Mouse (Mus musculus): Measurements from ENCODE around the gene Gbe1.

Gene Gbe1

DNA sequence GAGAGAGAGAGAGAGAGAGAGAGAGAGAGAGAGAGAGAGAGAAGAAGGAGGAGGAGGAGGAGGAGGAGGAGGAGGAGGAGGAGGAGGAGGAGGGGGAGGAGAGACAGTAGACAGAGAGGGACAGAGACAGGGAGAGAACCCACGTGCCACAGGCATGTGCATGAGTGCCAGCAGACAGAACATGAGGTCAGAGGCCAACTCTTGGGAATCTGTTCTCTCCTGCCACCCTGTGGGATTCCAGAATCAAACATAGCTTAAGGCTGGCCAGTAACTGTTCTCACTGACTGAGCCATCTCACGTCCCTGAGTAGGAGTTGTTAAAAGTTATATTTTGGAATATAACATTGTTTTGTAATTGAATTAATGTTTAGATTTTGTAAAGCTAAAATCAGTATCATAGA is 39.3 kb downstream of the Gbe1 start:
- no peak for DNase-seq (ENCODE audit: low read depth)

DNA sequence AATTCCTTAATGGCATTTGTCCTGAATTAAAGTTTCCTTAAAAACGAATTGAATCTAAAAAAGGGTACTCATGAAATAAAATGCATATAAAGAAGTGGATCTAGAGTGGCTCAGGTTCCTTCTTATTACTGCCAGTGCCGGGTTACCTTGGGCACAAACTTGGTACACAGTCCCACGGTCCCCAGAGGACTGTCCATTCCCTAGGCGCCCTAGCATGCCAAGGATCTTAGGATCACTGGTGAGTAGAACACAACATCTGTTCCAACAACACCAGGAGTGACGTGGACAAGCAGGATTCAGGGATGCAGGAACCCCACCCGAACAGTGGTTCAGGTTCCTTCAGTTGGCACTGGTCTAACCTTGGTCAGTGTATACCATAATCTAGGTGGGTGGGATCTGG is 44.6 kb downstream of the Gbe1 start:
- DNase-seq (ENCODE audit: low read depth): no peak

DNA sequence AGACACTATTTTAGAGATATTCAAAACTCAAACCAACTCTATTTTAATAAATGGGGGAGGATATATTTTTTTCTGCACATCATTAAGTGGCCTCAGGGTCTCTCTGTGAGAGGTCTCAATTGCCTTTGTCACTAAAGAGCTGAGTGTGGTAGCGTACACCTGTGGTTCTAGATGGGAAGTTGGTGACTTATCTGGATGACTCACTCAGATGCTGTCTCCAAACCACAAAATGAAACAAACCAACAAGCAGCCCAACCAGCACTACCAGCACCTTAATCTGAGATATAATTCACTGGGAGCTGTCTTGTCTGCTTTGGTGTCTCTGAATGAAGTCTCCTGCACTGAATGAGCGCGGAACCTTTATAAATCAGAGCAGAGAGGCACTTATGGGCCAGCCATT is 51.5 kb downstream of the Gbe1 start:
- peak; percentile 25 for DNase-seq (ENCODE audit: low read depth)

DNA sequence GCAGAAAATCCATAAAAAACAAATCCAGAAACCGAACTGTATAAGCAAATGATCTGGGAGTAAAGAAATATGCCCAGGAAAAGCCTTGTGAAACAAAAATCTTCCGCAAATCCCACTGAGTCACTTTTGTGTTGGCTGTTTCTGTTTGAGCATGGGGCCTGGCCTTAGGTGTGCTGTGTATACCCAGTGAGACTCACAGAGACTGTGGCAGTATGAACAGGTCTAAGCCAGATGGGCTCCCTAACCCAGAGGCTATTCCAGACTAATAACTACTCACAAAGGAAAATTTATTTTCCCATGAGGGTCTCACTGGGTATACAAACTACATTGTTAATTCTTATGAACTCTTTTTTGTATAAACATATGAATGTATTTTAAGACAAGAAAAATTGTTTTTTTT is 67.3 kb downstream of the Gbe1 start:
- no peak for DNase-seq (ENCODE audit: low read depth)

DNA sequence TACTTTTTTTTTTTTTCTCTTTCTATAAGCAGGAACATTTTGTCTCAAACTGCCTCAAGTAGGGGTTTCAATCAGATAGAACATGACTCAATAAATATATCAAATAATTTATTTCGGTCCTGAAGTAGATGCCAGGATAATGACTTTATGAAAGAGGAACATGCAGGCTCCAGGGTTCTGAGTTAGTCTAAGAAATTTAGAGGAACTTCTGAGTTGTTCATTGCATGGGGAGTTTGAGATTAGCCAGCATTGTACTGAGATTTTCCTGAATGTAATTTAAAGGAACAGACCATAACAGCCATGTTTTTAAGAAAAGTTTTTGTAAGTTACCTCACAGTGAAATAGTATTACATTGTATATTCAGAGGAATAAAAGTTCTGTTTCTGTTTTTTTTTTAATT is 71.7 kb downstream of the Gbe1 start:
- no peak for DNase-seq (ENCODE audit: low read depth)

DNA sequence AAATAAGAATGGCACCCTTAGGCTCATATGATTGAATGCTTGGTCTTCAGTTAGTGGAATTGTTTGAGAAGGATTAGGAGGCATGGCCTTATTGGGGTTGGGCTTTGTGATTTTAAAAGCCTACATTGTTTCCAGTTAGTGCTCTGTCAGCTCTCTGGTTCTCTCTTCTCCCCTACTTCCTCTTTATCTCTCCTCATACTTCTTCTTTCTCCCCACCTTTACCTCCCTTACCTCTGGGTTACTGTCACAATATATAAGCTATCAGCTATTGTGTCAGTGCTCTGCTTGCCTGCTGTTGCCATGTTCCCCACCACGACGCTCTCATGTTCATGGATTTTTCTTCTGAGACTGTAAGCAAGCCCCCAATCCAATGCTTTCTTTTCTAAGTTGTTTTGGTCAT is 73.6 kb downstream of the Gbe1 start:
- DNase-seq (ENCODE audit: low read depth): no peak

DNA sequence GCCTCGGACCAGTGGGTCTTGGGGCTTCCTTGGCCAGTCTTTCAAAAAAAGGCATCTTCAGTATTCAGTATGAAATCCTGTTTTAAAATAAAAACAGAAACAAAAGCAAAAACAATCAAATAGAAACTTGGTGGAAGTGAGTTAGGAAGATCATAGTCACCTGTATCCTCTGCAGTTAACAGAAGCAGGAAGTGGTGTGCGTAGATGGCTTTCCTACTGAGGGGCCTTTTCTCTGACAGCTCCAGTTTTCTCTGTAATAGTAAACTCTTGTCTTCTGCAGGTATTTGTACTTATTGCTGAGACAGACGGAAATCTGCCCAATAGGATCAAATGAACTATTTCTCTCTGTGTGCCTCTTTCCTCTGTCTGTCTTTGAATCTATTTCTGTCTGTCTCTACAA is 81.5 kb downstream of the Gbe1 start:
- no peak for DNase-seq (ENCODE audit: low read depth)

DNA sequence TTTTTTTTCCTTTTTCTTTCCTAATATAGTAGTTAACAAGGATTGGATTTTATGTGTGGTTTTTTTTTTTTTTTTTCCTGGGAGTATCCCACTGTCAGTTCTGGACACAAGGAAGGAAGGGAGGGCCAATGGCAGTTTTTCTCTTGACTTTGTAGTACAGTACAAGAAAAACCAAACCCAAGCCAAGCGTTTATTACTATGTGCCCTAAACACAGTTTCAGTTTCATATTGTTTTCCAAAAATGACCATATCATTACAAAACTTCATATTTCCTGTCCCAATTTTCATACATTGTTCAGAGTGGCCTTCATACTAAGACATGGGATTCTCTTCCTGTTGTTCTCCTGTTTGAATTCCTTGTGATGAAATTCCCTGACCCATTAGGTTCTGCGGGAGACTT is 94.0 kb downstream of the Gbe1 start:
- DNase-seq (ENCODE audit: low read depth): peak; percentile 3

DNA sequence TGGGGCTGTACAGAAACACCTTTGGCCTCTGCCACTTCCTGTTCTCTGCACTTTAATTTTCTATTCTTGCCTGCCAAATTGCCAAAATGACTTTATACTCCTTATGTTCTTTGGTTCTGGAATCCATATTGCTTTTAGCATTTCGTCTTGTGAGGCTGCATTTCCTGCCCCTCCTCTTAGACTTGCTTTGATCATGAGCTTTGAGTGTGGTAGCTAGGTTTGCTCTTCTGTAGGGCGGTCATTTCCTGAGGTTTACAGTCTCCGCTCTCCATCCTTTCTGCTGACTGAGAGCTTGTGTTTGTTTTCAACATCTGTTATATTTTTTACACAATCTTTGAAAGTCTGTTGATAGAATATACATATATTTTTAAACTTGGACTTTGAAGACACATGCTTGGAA is 107.3 kb downstream of the Gbe1 start:
- DNase-seq (ENCODE audit: low read depth): peak; percentile 5

DNA sequence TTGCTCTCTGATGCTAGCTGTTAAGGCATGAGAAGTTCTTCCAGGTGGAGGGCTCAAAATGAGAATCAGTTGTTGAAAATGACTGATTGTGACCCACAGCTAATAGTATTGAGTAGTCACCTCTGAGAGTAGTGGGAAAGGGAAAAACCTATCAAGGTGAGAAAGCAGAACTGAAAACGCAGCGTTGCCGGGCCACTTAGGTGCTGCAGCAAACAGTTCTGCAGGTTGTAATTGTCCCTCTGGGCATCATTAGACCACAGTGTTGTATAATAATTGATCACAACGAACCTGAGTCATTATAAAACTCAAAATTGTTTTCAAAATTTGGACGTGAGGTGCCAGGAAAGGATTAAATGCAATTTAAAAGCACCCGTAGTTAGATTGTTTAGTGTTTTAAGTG is 135.8 kb downstream of the Gbe1 start:
- no peak for DNase-seq (ENCODE audit: low read depth)

DNA sequence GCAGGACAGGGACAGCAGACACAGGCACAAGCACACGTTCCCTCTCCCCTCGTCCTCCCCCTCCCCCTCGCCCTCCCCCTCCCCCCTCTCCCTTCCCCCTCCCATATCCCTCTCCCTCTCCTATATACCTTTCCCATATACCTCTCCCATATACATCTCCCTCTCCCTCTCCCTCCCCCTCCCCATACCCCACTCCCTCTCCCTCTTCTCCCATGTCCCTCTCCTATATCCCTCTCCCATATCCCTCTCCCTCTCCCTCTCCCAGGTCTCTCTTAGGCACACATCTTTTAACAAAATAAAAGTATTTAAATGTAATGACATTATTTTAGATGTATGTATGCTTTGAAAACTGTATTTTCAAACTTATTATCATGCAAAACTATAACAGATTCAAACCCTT is 161.8 kb downstream of the Gbe1 start:
- DNase-seq (ENCODE audit: low read depth): no peak

DNA sequence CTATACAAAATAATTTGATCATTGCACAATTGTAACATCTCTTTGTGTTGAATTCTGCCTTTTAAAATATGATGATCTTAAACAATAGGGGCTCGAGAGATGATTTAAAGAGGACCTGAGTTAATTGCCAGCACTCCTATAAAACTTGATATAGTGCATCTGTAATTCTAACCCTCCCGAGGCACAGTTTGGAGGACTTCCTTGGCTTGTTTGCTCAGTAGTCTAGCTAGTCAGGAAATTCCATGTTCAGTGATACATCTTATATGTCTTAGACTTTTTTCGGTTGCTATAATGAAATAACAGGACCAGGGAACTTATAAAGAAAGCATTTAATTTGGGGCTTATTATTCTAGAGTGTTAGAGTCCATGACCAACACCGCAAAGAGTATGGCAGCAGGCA is 162.4 kb downstream of the Gbe1 start:
- no peak for DNase-seq (ENCODE audit: low read depth)

DNA sequence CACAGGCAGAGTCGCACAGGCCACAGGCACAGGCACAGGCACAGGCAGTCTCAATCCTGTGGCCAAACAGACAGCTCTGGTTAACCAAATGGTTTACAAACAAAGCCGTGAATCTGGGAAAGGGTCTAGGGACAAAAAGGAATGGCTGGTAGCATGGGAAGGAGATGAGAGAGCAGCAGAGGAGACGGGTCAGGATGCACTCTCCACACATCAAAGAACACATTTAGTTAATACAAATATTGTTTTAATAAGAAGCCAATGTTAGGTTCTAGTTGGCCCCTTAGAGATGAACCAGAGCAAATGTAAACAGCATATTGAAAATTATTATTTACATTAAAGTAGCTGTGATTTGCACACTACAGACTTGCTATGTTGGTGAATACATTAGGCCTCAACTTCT is 166.7 kb downstream of the Gbe1 start:
- no peak for DNase-seq (ENCODE audit: low read depth)

DNA sequence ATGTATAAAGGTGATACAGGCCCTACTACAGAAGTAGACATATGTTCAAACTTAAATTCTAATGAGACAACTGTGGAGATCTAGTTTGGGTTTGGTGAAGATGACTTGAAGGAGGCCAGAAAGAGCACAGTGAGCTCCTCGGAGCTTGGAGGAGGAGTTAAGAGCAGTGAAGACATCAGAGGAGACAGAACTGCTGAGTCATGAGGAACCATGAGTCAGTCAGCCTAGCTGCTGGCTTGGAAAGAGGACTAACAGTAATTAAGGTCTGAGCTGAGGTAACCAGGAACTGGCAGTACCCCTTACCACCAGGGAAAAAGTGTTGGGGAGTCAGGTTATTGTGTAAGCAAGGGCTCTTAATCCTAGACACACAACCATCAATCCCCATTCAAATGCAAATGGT is 192.7 kb downstream of the Gbe1 start:
- DNase-seq (ENCODE audit: low read depth): no peak

DNA sequence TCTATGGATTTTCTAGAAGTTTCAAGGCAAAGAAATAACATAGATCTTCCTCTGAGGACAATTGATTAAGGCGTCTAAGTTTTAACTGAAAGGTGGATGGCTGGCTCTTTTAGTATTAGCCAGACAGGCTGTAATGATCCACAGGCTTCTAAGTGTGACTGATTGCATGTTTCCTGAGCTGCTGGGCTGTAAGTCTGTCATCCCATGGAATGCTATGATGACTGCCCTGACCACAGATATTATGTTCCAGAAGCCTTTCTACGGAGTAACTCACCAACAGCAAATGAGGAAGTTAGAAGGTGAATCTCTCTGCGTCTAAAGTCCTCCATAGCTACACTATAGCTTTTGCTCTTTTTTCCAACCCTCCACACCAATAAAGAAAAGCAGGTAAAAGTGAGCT is 197.2 kb downstream of the Gbe1 start:
- DNase-seq (ENCODE audit: low read depth): no peak

DNA sequence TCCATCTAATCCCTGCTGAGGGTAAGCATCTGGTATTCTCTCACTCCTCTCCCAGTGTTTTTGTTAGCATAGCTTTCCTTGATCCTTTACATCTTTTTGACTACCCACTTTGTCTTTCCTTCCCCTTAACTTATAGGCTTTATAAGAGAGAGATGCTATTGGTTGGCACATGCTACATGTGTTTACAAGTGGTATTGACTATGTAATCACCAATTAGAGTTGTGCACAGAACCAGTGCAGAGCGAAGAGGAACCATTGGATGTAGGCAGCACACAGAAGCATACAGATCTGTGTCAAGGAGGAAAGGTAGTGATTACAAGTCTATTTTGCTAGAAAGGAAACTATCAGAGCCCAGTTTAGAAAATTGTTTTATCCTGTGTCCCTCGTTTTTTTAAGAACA is 209.1 kb downstream of the Gbe1 start:
- DNase-seq (ENCODE audit: low read depth): no peak

DNA sequence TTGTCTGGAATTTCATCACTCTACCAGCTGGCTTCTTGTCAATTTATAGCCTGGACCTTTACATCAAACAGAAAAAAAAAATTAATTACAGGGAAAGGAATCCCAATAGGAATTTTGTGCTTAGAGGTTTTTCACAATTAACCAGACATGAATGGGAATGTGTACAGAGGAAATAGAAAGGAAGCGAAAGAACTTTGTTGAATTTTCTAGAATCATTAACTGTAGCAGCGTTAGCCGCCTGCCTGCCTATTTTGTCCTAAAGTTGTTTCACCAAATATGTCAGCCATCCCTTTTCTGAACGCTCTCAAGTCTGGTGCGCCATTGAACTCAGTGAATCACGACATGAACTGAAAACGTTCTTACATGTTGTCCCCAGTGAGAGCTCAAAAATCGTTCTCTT is 209.8 kb downstream of the Gbe1 start:
- no peak for DNase-seq (ENCODE audit: low read depth)

DNA sequence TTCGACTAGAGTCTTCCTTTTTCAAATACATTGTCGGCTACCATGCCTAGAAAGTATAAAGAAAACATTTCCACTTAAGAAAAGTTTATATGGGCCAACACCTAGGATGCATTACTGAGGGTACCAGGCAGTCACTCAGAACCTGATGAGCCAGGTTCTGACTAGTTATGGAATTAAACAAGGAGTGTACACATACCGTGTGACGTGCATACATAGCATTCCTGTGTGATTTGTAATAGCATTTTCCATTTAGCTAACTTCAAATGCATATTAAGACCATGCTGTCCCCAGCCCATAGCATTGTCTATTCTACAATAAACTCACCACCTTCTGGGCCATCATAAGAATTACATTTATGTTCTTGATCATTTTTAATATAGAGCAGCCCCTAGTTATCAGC is 210.5 kb downstream of the Gbe1 start:
- DNase-seq (ENCODE audit: low read depth): no peak

DNA sequence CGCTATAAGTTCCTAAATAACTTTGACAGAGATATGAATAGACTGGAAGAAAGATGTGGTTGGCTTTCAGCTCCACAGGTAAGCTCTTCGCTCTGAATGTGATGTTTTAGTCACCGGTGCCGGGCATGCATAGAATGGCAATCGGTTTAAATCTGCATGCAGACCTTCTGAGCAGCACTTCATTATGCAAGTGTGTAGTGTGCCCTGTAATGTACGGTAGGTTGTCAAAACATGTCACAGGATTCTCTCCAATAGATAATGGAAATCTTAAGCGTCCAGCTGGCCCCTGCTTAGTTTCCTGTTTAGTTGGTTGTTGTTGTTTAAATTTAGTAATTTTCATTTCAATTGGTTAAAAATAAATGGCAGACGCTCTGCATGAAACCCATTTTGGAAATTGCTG is 213.5 kb downstream of the Gbe1 start:
- no peak for DNase-seq (ENCODE audit: low read depth)

DNA sequence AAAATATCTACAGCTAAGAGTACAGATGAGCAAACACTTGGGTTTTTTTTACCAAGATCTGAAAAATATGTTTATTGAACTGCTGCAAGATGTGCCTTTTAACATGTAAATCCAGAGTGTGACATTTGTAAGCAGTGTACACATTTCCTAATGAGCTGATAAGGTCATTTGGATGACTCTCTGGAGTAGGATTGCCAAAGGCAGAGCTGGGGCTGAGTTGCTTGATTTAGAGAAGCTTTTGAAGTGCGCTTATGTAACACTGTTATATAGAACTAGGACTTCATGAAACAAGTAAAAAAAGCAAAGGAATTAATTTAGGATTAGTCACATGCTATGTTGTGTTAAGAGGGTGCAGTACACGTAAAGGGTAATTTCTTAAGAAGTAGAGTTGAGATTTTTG is 221.5 kb downstream of the Gbe1 start:
- no peak for DNase-seq (ENCODE audit: low read depth)

DNA sequence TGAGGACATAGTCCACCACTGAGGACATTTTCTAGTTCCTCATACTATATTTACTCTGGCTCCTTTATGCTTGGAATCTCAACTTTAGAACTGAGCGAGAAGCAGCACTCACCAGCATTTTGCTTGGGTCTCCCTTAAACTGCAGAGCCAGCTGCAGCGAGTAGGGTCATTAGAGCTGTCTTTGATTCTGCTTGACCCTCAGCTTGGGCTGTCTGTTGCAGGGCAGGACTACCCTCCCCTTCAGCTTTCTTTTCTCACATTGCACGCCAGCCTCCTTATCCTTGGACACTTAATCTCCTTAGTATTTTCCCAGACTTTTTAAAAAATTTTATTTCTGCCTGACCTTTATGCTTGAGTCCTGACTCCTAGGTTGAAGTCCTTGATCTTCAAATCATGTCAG is 237.1 kb downstream of the Gbe1 start:
- DNase-seq (ENCODE audit: low read depth): no peak

DNA sequence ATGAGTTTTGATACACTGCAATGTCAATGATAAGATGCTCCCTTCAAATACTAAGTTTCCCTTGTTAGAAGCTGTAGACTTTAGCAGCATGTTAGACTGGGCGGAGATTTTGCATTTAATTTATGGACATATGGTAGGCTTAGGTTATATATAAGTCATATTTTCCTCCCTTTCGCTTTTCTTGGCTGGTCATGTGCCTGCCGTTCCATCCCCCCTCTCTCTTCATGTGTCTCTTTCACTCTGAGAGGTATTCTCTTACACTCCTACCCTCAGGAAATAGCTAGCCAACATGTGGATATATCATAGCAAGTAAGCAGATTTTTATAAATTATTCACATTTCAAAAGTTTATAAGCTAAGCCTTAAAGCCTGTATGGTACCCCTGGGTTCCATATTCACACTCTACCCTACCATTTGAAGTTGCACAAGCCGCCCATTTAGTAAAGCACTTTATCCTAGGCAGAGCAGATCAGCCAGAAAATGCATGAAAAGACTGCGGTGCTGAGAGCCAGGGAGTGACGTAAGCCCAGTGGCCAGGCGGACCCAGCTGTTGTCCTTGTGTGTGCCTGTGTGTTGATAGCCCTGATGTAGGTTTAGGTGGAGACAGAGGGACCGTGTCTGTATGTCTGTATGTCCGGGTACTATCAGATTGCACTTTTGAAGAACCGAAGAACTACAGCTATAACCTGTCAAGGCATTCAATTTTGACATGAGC is 248.0 kb downstream of the Gbe1 start:
- DNase-seq (ENCODE audit: low read depth): no peak

DNA sequence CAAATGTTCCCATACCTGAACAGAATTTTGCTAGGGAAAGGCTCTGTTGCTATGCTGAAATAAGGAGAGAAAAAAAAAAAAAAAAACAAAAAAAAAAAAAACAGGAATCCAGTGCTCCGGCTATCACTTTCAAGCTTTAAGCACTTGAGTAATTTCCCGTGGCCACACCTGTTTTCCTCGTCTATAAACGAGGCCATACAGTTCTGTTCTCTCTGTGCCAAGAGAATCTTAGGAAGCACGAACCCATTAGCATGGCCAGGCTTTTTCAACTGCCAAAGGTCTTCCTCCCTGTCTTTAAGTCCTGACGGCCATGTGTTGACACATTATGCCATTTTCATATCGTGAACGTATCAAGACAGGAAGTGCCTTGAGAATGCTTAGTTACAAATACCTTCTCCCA is 248.8 kb downstream of the Gbe1 start:
- no peak for DNase-seq (ENCODE audit: low read depth)

DNA sequence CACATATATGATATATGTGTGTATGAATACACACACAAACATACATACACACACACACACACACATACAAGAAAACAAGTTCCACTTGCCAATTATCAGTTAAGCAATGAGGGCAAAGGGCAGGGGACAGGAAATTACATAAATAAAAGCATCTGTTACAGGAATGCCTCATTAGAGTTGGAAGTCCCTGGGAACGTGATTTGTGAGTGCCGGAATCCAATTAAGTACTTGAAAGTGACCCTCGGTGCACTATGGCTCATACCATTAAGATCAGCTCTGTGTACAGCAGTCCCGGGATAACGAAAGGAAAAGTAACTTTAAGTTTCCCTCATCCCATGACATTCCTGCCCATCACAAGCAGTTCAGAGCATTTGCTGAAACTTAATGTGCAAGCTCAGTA is 249.7 kb downstream of the Gbe1 start:
- no peak for DNase-seq (ENCODE audit: low read depth)

Data from induced T-regulatory cell, adult 2 months (primary cell).